Mouse (Mus musculus) heart, postnatal 14 days (tissue): ENCODE measurements around the gene Papss1. TPM values are rescaled to one million over a fixed set of nuclear protein-coding genes. Genes with fewer than 3 reads are reported as not detected.

Source experiments
- DNase-seq, 2 experiments: peaks; one replicate each; pipeline ENCODE4 v3.0.0; 2021 to 2022
- intact Hi-C: fragments of 180-260 bp; cut with DNase I; formaldehyde crosslinking; loops from one replicate; pipeline ENCODE4 v1.15.1; 2025
- total RNA-seq, 2 experiments: library from RNA; stranded (reverse); gene quantifications; 2 replicates each; pipeline ENCODE4 v1.2.3; 2021

Papss1 gene
- total RNA-seq, 2 experiments from 2014 or later = 15.4 to 17.5 TPM

- no peak for DNase-seq
- intact Hi-C loops = no loop called here
These were observed 64.4 kb downstream of the Papss1 start for GRCm38 (mm10) chr3:131628931-131629330.

- DNase-seq = peak in 1 of 2 experiments; percentile 12
- intact Hi-C loops = no loop called here
These were observed 66.1 kb downstream of the Papss1 start for GRCm38 (mm10) chr3:131630407-131631317.

DNA sequence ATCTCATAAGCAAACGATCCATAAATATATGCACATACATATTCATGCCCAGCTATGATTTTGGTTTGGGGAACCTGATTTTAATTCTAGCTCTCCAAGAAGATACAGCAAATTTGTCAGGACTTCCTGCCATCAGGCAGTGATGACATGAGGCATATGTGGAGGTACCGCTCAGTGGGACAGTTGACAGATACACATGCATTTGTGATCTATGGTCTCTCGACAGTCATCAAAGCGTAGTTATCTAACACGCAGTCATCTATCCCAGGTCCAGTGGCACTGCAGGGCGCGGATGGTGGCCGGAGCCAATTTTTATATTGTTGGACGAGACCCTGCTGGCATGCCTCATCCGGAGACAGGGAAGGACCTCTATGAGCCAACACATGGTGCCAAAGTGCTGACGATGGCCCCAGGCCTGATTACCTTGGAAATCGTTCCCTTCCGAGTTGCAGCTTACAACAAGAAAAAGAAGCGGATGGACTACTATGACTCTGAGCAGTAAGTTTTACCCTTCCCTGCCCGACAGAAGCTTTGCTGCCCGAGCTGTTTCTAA lies 66.8 kb downstream of the Papss1 start:
- intact Hi-C loops = no loop called here
- peak in 1 of 2 experiments; percentile 38 for DNase-seq

- DNase-seq = no peak
- intact Hi-C loops = no loop called here
These were observed 69.5 kb downstream of the Papss1 start for GRCm38 (mm10) chr3:131634091-131634490.

DNA sequence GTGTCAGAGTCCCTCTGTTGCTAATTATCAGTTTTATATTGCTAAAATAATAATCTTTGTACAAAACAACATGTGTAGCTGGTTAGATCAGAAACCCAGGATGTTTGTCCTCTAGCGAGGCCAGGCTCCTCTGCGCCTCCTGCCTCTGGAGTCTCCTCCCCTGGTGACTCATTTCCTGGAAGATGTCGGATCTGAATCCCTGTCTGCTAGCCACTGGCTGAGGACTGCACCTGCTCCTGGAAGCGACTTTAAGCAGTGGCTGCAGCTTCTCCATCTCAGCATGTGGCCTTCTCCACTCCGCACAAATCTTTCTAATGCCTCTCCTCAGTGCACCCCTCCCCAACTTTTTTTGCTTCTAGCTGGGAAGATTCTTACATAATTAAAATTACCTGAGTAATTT lies 71.6 kb downstream of the Papss1 start:
- DNase-seq = peak in 1 of 2 experiments; percentile 13
- intact Hi-C loops = no loop called here

GRCm38 (mm10) chr3:131637008-131637407 lies 72.4 kb downstream of the Papss1 start:
- DNase-seq = no peak
- intact Hi-C loops = no loop called here

- intact Hi-C loops = no loop called here
- no peak for DNase-seq
These were observed 73.1 kb downstream of the Papss1 start for GRCm38 (mm10) chr3:131637664-131638063.

DNA sequence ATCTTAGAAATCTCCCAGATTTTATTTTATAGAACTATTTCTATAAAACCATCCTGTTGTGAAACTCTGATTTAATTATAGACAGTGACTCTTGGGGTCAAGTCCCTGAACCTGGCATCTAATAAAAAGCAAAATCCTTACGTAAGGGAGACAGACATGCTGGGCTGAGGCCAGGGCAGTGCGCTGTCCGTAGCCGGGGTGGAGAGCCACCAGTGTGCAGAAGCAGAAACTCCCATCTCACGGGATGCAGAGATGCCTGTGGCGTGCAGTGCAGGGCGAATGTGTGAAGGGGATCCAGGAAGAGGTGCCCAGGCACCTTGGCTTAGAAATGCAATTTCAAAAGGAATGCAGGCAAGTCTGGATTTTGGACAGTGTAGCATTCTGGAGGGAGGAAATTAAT lies 73.6 kb downstream of the Papss1 start:
- intact Hi-C loops = no loop called here
- peak in 1 of 2 experiments; percentile 25 for DNase-seq

DNA sequence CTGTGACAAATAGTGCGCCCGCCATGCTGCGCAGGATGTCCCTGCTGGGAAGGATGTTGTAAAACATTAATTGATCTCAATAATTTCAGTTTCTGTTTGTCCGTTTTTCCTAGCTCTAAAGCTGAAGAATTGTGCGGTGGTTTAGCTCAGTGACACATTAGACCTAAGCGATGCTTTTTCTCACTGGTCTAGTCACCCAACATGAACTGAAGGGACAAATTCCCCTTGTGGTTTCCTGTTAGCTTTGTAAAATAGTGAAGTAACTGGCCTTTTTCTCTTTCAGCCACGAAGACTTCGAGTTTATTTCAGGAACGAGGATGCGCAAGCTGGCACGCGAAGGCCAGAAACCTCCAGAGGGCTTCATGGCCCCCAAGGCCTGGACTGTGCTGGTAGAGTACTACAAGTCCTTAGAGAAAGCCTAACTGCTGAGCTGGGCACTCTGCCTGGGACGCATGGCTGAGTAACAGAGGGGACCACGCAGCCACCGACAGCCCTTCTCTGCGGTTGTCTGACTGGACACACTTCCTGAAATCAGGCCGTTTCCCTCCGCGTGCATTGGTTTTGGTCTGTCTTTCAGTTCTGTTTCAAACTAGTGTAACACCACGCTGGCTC lies 78.2 kb downstream of the Papss1 start:
- intact Hi-C loops = no loop called here
- no peak for DNase-seq

- intact Hi-C loops = no loop called here
These were observed 80.6 kb downstream of the Papss1 start for GRCm38 (mm10) chr3:131645203-131645602.

GRCm38 (mm10) chr3:131654366-131654765 lies 89.8 kb downstream of the Papss1 start:
- intact Hi-C loops = no loop called here
- peak in 1 of 2 experiments; percentile 24 for DNase-seq

More at GRCm38 (mm10) chr3:131645203-131645602, 80.6 kb downstream of the Papss1 start:
- no peak for DNase-seq

- intact Hi-C loops = no loop called here
- peak in 1 of 2 experiments; percentile 19 for DNase-seq
These were observed 91.5 kb downstream of the Papss1 start for GRCm38 (mm10) chr3:131656032-131656431.

DNA sequence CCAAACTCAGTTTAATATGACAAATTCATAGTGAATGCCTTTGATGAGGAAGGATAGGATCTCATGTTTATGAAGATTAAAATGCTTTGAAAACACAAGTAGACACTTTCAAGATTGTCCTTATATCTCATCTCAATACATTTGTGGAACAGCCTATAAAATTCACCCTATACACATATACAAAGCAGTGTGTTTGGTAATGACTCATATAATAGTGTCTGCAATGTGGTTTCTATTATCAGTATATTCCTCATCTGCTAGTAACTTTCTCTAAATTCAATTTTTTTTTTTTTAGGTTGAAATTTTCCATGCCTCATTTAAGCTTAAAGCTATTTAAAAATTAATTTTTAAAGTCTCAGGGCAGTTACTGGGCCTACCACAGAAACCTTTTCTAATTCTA lies 95.6 kb downstream of the Papss1 start:
- DNase-seq = no peak

DNA sequence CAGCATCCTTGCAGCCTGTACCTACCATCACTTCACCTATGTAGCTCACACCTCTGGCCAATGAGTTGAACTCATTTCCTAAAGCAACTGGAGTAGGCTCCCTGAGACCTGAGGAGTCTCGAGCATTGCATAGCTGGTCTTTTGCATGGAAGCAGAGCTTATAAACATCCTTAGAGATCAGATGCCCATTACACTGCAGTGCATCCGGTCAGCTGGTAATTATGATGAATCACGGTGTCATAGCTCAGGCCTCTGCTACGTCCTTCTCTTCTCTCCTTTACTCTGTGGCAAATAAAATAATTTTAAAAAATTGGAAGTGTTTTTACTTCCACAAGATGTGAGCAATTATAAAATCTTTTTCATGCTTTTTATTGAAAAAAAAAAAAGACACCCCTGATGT lies 96.1 kb downstream of the Papss1 start:
- DNase-seq = no peak
- intact Hi-C loops = no loop called here

More for the DNA sequence above, 95.6 kb downstream of the Papss1 start:
- intact Hi-C loops = no loop called here

DNA sequence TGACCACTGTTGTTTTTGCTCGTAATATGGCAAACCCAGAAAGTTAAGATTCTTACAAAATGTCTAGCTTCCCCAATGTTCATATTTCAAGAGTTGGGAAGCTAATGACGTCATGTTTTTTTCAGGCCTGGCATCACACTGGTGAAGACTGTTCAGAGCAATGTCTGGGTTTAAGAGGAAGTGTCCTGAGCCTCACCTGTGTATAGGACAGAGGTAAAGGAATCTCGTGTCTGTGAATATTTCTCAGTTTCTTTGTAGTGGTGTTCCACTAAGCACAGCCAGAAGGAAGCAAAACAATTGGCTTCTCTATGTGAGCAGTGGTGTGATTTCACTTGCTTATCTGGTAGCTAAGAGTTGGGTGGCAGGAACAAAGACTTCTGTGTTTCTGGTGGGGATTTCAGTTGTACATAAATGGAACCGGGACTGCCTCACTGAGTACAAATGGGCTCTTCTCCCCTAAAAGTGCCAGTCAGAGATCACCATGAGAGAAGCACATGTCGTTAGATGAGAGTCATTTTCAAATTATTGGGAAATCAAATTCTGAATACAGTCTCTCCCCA lies 98.1 kb downstream of the Papss1 start:
- DNase-seq = no peak
- intact Hi-C loops = no loop called here

GRCm38 (mm10) chr3:131669910-131670309 lies 105.3 kb downstream of the Papss1 start:
- intact Hi-C loops = no loop called here
- DNase-seq = no peak

DNA sequence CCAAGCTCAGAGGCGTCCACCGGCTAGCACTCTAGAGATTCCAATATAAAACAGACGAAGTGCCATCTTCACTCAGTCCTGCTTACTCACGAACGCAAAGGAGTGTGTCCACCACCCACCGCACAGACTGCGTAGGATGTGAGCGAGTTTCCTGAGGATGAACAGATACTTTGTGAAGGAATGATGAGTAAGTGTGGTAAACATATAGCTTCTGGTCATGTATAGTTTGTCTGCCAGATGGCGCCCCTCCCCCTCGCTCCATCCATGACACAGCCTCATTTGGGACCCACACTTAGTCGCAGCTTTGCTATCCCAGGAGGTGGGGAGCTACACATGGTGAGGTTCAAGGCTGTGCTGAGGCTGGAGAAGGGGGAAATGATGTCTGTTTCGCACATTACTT lies 121.5 kb downstream of the Papss1 start:
- intact Hi-C loops = no loop called here
- DNase-seq = no peak

DNA sequence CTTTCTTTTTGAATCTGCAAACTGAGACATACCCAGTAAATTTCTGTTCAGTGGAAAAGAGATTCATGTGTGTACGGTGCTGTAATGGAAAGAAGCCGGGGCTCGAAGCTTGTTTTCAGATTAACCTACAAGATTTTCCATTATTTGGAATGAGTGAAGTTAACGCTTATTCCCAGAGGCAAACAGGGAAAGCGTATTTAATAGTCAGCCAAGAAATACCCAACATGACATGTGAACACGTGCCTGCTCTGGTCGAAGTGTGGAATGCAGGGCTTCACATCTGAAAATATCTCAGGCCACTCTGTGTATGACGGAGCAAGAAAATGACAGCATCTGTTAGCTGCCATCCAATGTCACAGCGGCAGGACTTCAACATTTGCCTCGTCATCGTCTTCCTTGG lies 125.4 kb downstream of the Papss1 start:
- intact Hi-C loops = no loop called here
- no peak for DNase-seq

- no peak for DNase-seq
- intact Hi-C loops = no loop called here
These were observed 126.0 kb downstream of the Papss1 start for GRCm38 (mm10) chr3:131690543-131690942.

- intact Hi-C loops = no loop called here
- no peak for DNase-seq
These were observed 126.6 kb downstream of the Papss1 start for GRCm38 (mm10) chr3:131691202-131691601.
